Mouse (Mus musculus): ENCODE measurements around the gene Nfu1.

DNA sequence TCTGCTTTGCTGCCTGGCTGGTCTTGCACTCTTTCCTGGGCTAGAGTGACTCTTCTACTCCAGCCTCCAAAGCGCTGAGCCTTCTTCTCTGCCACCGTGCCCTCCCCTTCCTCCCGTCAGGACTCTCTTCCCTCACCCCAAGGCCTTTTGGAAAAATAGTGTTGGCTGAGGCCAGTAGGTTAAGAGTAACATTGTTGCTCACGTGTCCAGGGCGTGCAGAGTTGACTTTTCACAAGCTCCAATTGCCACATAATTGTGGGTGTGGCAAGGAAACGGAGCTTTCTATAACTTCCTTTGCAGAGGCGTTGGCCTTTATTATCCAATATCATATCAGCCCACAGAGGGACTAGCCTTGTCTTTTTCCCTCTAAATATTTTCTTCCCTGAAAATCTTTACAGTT lies 17.9 kb downstream of the Nfu1 start:
- TF ChIP-seq CTCF (IDR thresholded peaks at IDR 0.05; ENCODE audit: insufficient read depth, low read length) (no peak), POLR2A (IDR thresholded peaks at IDR 0.05; ENCODE audit: borderline replicate concordance, extremely low read depth, low read depth, low read length) (no peak)

Measured in lung, adult 2 months (tissue).